Comparison of ENCODE assay signal across 7 mouse cellular contexts in genomic region chr4:155320281-155321244, GRCm38 (mm10). TPM values are rescaled to one million over a fixed set of nuclear protein-coding genes. Genes with fewer than 3 reads are reported as not detected.
A peak's percentile ranks its signal among the peaks of the same experiment; 100 is the strongest.
DNase-seq lines count a peak whose midpoint lies in the region; ATAC-seq and TF ChIP-seq lines count a peak whose summit lies in the region.

No protein-coding gene starts in this region.

- TF ChIP-seq POLR2A in bone marrow, adult 2 months (IDR thresholded peaks at IDR 0.05; ENCODE audit: borderline replicate concordance, control insufficient read depth, low read depth, low read length): no peak
- no peak for TF ChIP-seq POLR2A in embryonic fibroblast, embryonic 13.5 days (IDR thresholded peaks at IDR 0.05; ENCODE audit: low read depth, low read length)

- H3K27me3 ChIP-seq in intestine, embryonic 15.5 days (replicated peaks): no peaks in the 10 kb centered on the region

- peak; percentile 72 for TF ChIP-seq CTCF in bone marrow, adult 2 months (IDR thresholded peaks at IDR 0.05; ENCODE audit: control insufficient read depth, insufficient read depth, low read length)
- peak; percentile 50; the same call in 1 of the 2 replicates for TF ChIP-seq CTCF in embryonic fibroblast, embryonic 13.5 days (IDR thresholded peaks at IDR 0.05; ENCODE audit: borderline replicate concordance, insufficient read depth, low read length)

- H3K36me3 ChIP-seq in intestine, embryonic 15.5 days: no peaks in the 10 kb centered on the region

- H3K9me3 ChIP-seq in intestine, embryonic 15.5 days: no peaks in the 10 kb centered on the region

- H3K4me1 ChIP-seq in bone marrow, adult 2 months (ENCODE audit: control insufficient read depth, insufficient read depth, low read length): no peaks in the 10 kb centered on the region
- no peaks in the 10 kb centered on the region for H3K4me1 ChIP-seq in embryonic fibroblast, embryonic 13.5 days (ENCODE audit: control insufficient read depth, insufficient read depth, low read length)
- H3K4me1 ChIP-seq in intestine, embryonic 15.5 days (replicated peaks): no peaks in the 10 kb centered on the region; the same call in 1 of the 2 replicates

- H3K9ac ChIP-seq in intestine, embryonic 15.5 days: no peak overlapping the region

- no peak overlapping the region for H3K27ac ChIP-seq in bone marrow, adult 2 months (ENCODE audit: control insufficient read depth, insufficient read depth, low read depth, low read length, poor library complexity)
- H3K27ac ChIP-seq in embryonic fibroblast, embryonic 13.5 days (ENCODE audit: insufficient read depth, low read length): no peak overlapping the region
- H3K27ac ChIP-seq in intestine, embryonic 15.5 days: no peak overlapping the region

- H3K4me3 ChIP-seq in bone marrow, adult 2 months (replicated peaks; ENCODE audit: control insufficient read depth, low read depth, low read length): no peak overlapping the region
- H3K4me3 ChIP-seq in embryonic fibroblast, embryonic 13.5 days (ENCODE audit: insufficient read depth, low read length): no peak overlapping the region
- H3K4me3 ChIP-seq in intestine, embryonic 15.5 days (replicated peaks): no peak overlapping the region

- 55% methylated on average over 15 of the region's 15 CpGs for WGBS in bone marrow, adult 2 months
- WGBS in intestine, embryonic 15.5 days: 57% methylated on average over 15 of the region's 15 CpGs

- peak; percentile 28 for DNase-seq in urinary bladder, postnatal 14 days (ENCODE audit: low spot score)
- DNase-seq in urinary bladder, adult 18-20 months (ENCODE audit: low spot score in 2 of 2): no peak
- peak; percentile 63 for DNase-seq in lung, postnatal 10 days
- peak; percentile 69 to 72 for DNase-seq in right cerebral cortex, postnatal 10 days (ENCODE audit: low spot score in 2 of 2)

- peak; percentile 32; the same call in 1 of the 2 replicates for ATAC-seq in intestine, embryonic 15.5 days

- no peak overlapping the region for H3K4me2 ChIP-seq in intestine, embryonic 15.5 days (replicated peaks)

RNA-seq across cellular contexts. Expression of gene Prkcz, which starts 40.6 kb away (rescaled TPM):
- polyA plus RNA-seq in bone marrow, adult 2 months (2011; ENCODE audit: insufficient read depth, insufficient read length, low replicate concordance, missing spikeins): 1.9 TPM in 1 of 2 replicates, not detected in the other
- 0.63 and 1.4 TPM in 2 replicates for polyA plus RNA-seq in embryonic fibroblast, embryonic 13.5 days (2011; ENCODE audit: insufficient read length, low read depth, missing spikeins)
- polyA plus RNA-seq in intestine, embryonic 15.5 days (2015; fragmentation: Nextera tagmentation; extraction: Ambion mirVana): 24.8 and 27.1 TPM in 2 replicates

Comparison
In these comparisons a context has a peak if more than half of its experiments do, and no peak if none do; other contexts are left out.
1. DNase-seq: peak in urinary bladder, postnatal 14 days (single experiment), lung, postnatal 10 days (single experiment) and right cerebral cortex, postnatal 10 days (2 of 2); none in urinary bladder, adult 18-20 months (0 of 2).